Mouse (Mus musculus) heart, postnatal 0 days (tissue): ENCODE measurements at regions not wholly inside any gene's neighbourhood (a gene's known extent, or its start where the extent isn't known, plus 50 kb on each side); places are given as distances from the start of the nearest gene placed in this dataset.

Experiments
- CTCF ChIP-seq: IDR thresholded peaks from 2 replicates; pipeline ENCODE4 v1.5.1; 2016; ENCODE audit warnings: antibody characterized with exemption, control low read depth, low read depth
- EP300 ChIP-seq: IDR thresholded peaks from 2 replicates; pipeline ENCODE4 v1.6.1; 2016; ENCODE audit warnings: antibody characterized with exemption, low read depth

DNA sequence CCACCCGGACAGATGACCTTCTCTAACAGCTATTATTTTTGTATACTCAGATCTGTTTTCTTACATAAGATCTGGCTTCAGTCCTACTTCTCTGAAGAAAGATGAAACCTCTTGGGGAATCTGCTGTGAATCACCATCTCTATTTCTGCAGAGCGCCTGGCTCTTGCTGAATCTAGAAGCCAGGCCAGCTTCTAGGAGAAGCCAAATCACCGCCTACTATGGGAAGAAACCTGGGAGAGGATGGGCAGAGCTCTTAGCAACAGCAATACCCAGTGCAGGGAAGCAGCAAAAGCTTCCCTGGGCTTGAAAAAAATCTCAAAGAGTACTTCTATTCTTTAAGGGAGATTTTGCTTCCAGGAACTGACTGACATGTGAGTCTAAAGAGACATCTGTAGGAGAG is 77.5 kb upstream of the Ldb2 start:
- no peak for TF ChIP-seq CTCF
- no peak for TF ChIP-seq EP300
